Mouse (Mus musculus): Measurements from ENCODE around the gene Slfn2.
"Not testable (repeated sequence)": the region's sequence is repeated elsewhere in the genome, so short reads cannot be mapped to it uniquely, and the experiment has no call there.

The Slfn2 gene

GRCm38 (mm10) chr11:83064946-83065345, at the start of gene Slfn2:
Gene Slfn2 (plus strand): TSS chr11:83065112.
- ATAC-seq (ENCODE audit: low TSS enrichment) = no peak

DNA sequence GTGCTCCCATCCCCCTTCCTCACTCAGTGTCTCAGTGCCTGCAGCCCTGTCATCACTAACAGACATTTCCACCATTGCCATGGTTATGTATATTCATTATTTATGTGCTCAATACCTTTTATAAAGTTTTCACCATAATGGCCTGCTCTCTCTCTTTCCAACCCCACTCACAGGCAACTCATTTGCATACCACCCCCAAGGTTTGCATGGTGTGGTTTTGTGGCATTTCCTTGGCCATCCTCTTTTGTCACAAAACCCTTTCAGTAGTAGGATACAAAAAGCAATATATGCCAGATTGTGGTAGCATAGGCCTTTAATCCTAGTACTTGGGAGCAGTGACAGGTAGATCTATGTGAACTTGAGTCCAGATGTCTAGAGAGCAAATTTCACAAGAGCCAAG, 48.8 kb upstream of the Slfn2 start:
- ATAC-seq (ENCODE audit: low TSS enrichment) = no peak

- not testable (repeated sequence) for ATAC-seq (ENCODE audit: low TSS enrichment)
Measured at GRCm38 (mm10) chr11:83019561-83020519, 45.1 kb upstream of the Slfn2 start.

- no peak for ATAC-seq (ENCODE audit: low TSS enrichment)
Measured at GRCm38 (mm10) chr11:83020621-83021020, 44.3 kb upstream of the Slfn2 start, which contains the start of gene Slfn8. Gene Slfn8 (minus strand): TSS chr11:83020810.

DNA sequence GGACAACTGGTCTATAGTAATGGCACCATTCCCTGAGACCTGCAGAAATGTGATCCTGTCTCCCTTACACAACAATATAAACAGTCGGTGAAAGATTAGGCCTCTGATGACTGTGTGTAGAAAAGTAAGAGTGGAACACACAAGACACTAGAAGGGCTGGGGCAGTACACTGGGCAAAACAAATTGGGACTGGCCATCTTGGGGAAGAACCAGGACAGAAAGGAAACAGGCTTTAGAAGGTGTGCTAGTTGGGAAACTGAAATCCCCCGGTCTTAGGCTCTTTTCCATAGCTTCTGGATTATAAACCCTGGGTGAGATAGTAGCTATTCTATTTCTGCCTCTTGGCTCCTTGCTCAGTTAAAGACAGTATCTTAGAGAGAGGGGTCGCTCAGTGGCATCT, 26.2 kb upstream of the Slfn2 start:
- not testable (repeated sequence) for ATAC-seq (ENCODE audit: low TSS enrichment)

DNA sequence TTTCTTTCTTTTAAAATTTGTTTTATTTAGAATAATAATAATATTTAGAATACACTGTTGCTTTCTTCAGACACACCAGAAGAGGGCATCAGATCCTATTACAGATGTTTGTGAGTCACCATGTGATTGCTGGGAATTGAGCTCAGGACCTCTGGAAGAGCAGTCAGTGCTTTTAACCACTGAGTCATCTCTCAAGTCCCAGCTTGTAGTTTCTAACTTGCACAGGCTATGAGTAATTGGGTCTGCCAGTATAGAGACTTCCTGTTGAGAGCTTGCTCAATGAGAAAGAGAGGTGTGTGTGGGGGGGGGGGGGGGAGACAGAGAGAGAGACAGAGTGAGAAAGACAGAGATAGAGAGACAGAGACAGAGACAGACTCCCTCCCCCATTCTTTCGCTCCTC, 25.8 kb upstream of the Slfn2 start:
- no peak for ATAC-seq (ENCODE audit: low TSS enrichment)

- no peak for ATAC-seq (ENCODE audit: low TSS enrichment)
Measured at GRCm38 (mm10) chr11:83039796-83040195, 25.1 kb upstream of the Slfn2 start.

DNA sequence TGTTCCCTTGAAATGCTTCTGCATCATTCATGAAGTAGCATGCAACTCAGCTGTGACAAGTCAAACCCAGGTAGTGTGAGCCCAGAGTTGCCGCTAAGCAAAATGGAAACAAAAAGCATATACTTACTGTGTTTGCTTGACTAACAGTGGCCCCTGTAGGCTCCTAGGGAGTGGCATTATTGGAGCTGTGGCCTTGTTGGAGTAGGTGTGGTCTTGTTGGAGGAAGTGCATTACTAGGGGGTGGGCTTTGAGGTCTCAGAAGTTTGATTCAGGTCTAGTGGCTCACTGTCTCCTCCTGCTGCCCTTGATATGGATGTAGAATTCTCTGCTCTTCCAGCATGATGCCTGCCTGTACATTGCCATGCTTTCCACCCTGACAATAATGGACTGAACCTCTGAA, 24.6 kb upstream of the Slfn2 start:
- no peak for ATAC-seq (ENCODE audit: low TSS enrichment)

- no peak for ATAC-seq (ENCODE audit: low TSS enrichment)
Measured at GRCm38 (mm10) chr11:83041000-83041399, 23.9 kb upstream of the Slfn2 start.

DNA sequence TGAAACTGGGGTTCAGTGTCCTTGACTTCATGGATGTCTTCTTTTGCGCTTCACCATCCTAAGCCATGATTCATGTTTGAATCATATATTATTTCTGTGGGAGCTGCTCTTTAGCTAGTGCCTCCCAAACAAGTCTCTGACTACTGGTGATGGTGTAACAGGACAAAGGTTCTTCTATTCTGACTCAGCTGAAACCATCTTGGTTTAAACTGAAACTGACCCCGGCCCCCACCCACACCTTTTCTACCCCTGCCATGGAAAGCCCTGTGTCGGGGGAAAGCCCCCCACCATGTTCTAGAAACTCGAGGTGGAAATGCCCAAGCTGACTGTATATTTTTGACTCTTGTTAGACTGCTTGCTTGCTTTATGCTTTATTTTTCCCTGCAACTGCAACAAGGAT, 21.0 kb upstream of the Slfn2 start:
- no peak for ATAC-seq (ENCODE audit: low TSS enrichment)

DNA sequence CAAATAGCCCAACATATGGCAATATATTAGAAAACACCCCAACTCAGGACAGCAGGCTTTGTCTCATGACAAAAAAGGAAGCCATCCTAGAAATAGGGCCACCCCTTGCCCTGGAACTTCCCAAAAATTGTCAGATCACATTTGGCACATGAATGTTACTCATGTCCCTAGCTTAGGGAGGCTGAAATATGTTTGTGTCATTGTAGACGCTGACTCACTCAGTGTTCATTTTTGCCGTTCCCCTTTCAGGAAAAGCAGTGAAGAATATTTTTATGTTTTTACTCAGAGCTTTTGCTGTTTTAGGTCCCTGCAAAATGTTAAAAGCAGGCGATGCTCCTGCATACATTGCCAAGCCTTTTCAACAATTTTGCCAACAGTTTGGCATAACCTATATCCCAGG, 19.3 kb upstream of the Slfn2 start:
- ATAC-seq (ENCODE audit: low TSS enrichment) = peak; percentile 94

GRCm38 (mm10) chr11:83057863-83058262, 7.0 kb upstream of the Slfn2 start:
- peak; percentile 50; the same call in 1 of the 2 replicates for ATAC-seq (ENCODE audit: low TSS enrichment)

DNA sequence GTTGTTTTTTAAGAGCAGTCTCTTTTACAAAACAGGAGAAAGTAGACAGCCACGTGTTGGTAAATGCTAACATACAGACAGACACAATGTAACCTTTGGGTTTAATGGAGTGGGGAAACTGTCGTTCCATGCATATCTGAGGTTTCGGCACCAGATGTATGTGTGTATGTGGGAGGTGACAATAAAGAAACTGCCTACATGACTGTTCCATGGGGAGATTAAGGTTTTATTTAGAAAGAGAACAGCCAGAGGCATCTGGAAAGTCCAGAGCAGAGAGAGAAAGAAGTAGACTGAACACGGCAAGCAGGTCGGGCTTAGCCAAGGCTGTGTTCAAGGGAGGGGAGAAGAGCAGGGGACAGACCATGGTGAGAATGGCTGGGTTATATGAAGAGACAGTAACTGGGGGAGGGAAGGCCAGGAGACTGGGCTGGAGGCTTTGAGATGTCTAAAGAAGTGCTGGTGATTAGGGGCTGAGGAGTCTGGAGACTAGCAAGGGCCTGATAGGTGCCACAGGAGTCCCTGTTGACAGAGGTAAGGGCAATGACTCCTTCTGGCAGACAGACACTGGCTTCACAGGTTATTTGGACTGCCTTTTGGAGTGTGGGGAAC, 4.4 kb upstream of the Slfn2 start:
- ATAC-seq (ENCODE audit: low TSS enrichment) = peak; percentile 83

DNA sequence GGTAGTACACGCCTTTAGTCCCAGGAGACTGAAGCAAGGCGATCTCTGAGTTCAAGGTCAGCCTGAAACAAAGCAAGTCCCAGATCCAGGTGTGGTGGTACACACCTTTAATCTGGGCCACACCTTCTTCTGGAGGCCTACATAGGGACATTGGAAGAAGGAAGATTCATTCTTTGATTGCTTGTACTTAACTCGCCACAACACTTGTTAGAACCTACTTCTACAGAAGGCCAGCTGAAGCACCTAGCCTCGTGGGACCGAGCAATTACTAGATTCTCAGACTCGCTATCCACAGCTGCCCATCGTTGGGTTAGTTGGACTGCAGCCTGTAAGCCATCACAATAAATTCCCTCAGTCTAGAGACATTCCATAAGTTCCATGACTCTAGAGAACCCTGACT, 3.1 kb upstream of the Slfn2 start:
- ATAC-seq (ENCODE audit: low TSS enrichment) = no peak

DNA sequence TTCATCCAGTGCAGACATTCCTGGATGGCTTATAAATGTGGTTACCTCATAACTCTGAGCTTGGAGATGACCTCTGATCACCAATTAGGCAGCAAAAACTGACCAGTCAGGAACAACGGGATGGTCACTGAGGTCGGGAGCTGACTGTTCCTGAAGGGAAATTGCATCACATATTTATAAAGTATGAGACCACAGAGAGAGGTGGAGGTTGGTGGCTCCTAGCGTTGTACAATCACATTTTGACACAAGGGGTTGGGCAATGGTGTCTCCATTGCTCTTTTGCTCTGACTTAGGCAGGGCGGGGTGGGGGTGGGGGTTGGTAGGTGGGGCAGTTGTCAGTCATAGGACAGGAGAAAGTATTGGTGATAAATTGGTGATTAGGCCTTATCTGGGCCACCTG, 1.8 kb upstream of the Slfn2 start:
- no peak for ATAC-seq (ENCODE audit: low TSS enrichment)

DNA sequence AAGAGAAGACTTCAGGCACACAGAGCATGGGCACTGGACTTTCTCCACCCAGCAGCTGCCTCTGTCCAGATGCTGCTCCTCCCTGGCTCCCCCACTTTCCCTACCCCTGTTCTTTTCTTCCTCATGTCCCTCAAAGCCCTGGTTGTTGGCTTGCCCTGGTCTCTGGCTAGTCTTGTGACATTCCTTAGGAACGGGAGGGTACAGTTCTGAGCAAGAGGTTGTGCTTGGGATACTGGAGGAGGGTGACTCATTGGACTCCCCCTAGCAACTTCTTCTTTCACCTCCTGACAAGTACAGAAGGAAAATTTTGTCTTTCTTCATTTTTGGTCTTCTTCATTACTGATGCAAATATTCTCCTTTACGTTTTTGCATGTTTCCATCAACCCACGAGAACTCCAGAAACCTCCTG, 967 bp upstream of the Slfn2 start:
- ATAC-seq (ENCODE audit: low TSS enrichment) = no peak

- ATAC-seq (ENCODE audit: low TSS enrichment) = peak; percentile 12; the same call in 1 of the 2 replicates
Measured at GRCm38 (mm10) chr11:83065441-83066344, 781 bp downstream of the Slfn2 start.

- ATAC-seq (ENCODE audit: low TSS enrichment) = peak; percentile 87
Measured at GRCm38 (mm10) chr11:83066640-83067531, 2.0 kb downstream of the Slfn2 start.

DNA sequence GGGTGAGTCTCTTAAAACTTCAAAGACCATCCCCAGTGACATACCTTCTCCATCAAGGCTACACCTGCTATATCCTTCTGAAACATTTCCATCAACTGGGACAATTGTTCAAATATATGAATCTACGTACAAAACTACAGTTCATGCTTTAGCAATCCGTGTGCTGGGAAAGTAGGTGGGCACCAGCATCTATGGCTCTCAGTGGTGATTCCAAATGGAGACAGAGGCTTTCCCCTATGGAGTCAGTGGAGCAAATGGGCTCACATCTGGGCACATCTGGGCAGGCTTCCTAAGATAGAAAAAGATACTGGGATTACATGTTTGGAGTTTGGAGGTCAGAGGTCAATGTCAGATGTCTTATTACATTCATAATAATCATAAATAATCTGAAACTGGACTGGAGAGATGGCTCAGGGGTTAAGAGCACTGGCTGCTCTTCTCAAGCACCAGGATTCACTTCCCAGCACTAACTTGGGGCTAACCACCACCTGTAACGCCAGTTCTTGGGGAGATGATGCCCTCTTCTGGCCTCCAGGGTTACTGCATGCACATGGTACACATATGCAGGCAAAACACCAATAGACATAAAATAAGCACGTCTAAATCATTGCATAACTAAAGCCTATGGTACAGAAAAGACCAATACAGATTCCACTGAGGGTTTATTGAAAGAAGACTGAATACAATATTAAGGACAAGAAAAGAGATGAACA, 3.2 kb downstream of the Slfn2 start:
- ATAC-seq (ENCODE audit: low TSS enrichment) = no peak

DNA sequence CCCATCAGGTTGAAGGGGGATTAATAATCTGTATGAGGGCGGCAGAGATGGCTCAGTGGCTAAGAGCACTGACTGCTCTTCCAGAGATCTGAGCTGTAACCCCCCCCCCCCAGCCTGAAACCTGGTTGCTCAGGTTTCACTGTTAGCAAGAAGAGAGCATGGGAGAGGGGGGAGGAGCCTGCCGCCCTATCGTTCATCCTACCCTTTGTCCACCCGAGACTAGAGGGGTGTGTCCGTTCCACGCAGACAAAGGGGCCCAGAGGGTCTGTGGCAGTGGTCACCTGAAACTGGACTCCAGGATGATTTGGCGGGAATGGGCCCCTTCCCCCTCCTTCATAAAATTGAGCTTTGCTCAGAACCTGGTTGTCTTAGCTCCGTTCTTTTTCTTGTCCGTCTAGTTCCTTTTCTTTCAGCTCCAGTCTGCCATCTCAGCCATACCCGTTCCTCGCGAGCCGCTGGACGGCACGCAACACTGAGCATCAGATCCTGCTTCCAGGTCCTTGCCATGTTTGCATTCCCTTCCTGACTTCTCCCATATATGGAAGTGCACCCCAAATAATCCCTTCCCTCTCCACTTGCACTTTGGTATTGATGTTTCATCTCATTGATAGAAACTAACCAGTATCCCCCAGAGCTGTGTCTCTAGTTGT, 5.5 kb downstream of the Slfn2 start:
- ATAC-seq (ENCODE audit: low TSS enrichment) = no peak

Measured in frontal cortex, adult (tissue).